Mouse (Mus musculus) liver, embryonic 14.5 days (tissue): Measurements from ENCODE around the gene Tfeb.

Experiments used
- CTCF ChIP-seq: IDR thresholded peaks from 2 replicates; pipeline ENCODE4 v1.5.1; 2016; ENCODE audit warnings: antibody characterized with exemption, low read depth, control low read depth
- EP300 ChIP-seq: IDR thresholded peaks from 2 replicates; pipeline ENCODE4 v1.6.1; 2016; ENCODE audit warnings: antibody characterized with exemption, low read depth

GRCm38 (mm10) chr17:47753130-47753775 lies 16.4 kb downstream of the Tfeb start:
- no peak for TF ChIP-seq CTCF
- TF ChIP-seq EP300, result peak; percentile 61
